Mouse (Mus musculus) heart, embryonic 12.5 days (tissue): ENCODE data around the gene Tecpr2. TPM values are rescaled to one million over a fixed set of nuclear protein-coding genes. Genes with fewer than 3 reads are reported as not detected.

Experiments
- ATAC-seq: fragments of 200-750 bp; cut with Nextera tagmentation; 2 replicates; pipeline ENCODE4 v1.8.0; 2017; ENCODE audit warnings: moderate TSS enrichment, moderate library complexity; ENCODE audit not compliant: insufficient number of reproducible peaks, low FRiP score
- H3K27ac ChIP-seq: fragments of 300-500 bp; sonication (generic); 2 replicates; pipeline ENCODE4 v1.5.1; 2016; ENCODE audit warnings: mild to moderate bottlenecking, moderate library complexity; ENCODE audit not compliant: poor library complexity, severe bottlenecking
- H3K27me3 ChIP-seq: fragments of 300-500 bp; sonication (generic); replicated peaks from 2 replicates; pipeline ENCODE4 v1.6.1; 2016; ENCODE audit warnings: mild to moderate bottlenecking, moderate library complexity
- H3K36me3 ChIP-seq: fragments of 300-500 bp; sonication (generic); 2 replicates; pipeline ENCODE4 v1.6.1; 2016; ENCODE audit warnings: mild to moderate bottlenecking, moderate library complexity
- H3K4me1 ChIP-seq: fragments of 300-500 bp; sonication (generic); replicated peaks from 2 replicates; pipeline ENCODE4 v1.6.1; 2016; ENCODE audit warnings: mild to moderate bottlenecking
- H3K4me2 ChIP-seq: fragments of 300-500 bp; sonication (generic); 2 replicates; pipeline ENCODE4 v1.6.1; 2016; ENCODE audit warnings: mild to moderate bottlenecking, moderate library complexity
- H3K4me3 ChIP-seq: fragments of 300-500 bp; sonication (generic); 2 replicates; pipeline ENCODE4 v1.5.1; 2016; ENCODE audit warnings: mild to moderate bottlenecking
- H3K9ac ChIP-seq: fragments of 300-500 bp; sonication (generic); 2 replicates; pipeline ENCODE4 v1.6.1; 2016; ENCODE audit warnings: mild to moderate bottlenecking, moderate library complexity
- H3K9me3 ChIP-seq: fragments of 300-500 bp; sonication (generic); replicated peaks from 2 replicates; pipeline ENCODE4 v1.6.1; 2016; ENCODE audit warnings: mild to moderate bottlenecking, moderate library complexity
- WGBS: fragments of 180-500 bp; shearing (Covaris S2); methylation state at CpG from one replicate; pipeline ENCODE4 v1.1.7; 2016; 5-methylcytosine and 5-hydroxymethylcytosine counted together
- polyA plus RNA-seq: library from polyadenylated mRNA; unstranded; fragments of >200 nt; fragmentation: Nextera tagmentation; extraction: Ambion mirVana; gene quantifications from 2 replicates; pipeline ENCODE4 v1.2.1, GENCODE M21; 2016

Gene Tecpr2
- polyA plus RNA-seq, 1 experiment from 2014 or later = 3.8 TPM

- no peak for ATAC-seq
Measured at GRCm38 (mm10) chr12:110992771-110993170, 103.7 kb downstream of the Tecpr2 start.

GRCm38 (mm10) chr12:110993226-110993625 lies 104.2 kb downstream of the Tecpr2 start:
- no peak for ATAC-seq
- WGBS = 81% methylated on average over 3 of the region's 3 CpGs
- Histone ChIP-seq H3K27ac (no peak overlapping the region), H3K9ac (no peak overlapping the region), H3K4me1 (peaks cover 6% of the 10 kb centered on the region; the same call in 1 of the 2 replicates), H3K4me3 (no peak overlapping the region), H3K36me3 (no peaks in the 10 kb centered on the region), H3K4me2 (no peak overlapping the region), H3K27me3 (no peaks in the 10 kb centered on the region), H3K9me3 (peaks cover 7% of the 10 kb centered on the region)

More at GRCm38 (mm10) chr12:110992771-110993170, 103.7 kb downstream of the Tecpr2 start:
- peak overlapping the region; percentile 70 for H3K4me2 ChIP-seq
- H3K9ac ChIP-seq = no peak overlapping the region; the same call in 1 of the 2 replicates
- peaks cover 3% of the 10 kb centered on the region for H3K9me3 ChIP-seq
- 81% methylated on average over 12 of the region's 12 CpGs for WGBS
- H3K4me1 ChIP-seq = peaks cover 6% of the 10 kb centered on the region; the same call in 1 of the 2 replicates
- no peaks in the 10 kb centered on the region for H3K27me3 ChIP-seq
- H3K36me3 ChIP-seq = no peaks in the 10 kb centered on the region
- no peak overlapping the region for H3K27ac ChIP-seq
- peak overlapping the region; percentile 54; the same call in 1 of the 2 replicates for H3K4me3 ChIP-seq

- H3K4me3 ChIP-seq = no peak overlapping the region
- no peaks in the 10 kb centered on the region for H3K27me3 ChIP-seq
- H3K4me2 ChIP-seq = no peak overlapping the region
- H3K9me3 ChIP-seq = peaks cover 13% of the 10 kb centered on the region
- no peak overlapping the region for H3K9ac ChIP-seq
- H3K27ac ChIP-seq = no peak overlapping the region
- ATAC-seq = no peak
- peaks cover 6% of the 10 kb centered on the region; the same call in 1 of the 2 replicates for H3K4me1 ChIP-seq
- H3K36me3 ChIP-seq = no peaks in the 10 kb centered on the region
- 36% methylated on average over 12 of the region's 12 CpGs for WGBS
Measured at GRCm38 (mm10) chr12:110994666-110995065, 105.6 kb downstream of the Tecpr2 start.

GRCm38 (mm10) chr12:110998092-110998491 lies 109.0 kb downstream of the Tecpr2 start:
- no peaks in the 10 kb centered on the region for H3K27me3 ChIP-seq
- H3K27ac ChIP-seq = no peak overlapping the region
- peaks cover 13% of the 10 kb centered on the region for H3K9me3 ChIP-seq
- H3K36me3 ChIP-seq = no peaks in the 10 kb centered on the region
- no peak overlapping the region for H3K4me3 ChIP-seq
- no peak overlapping the region for H3K4me2 ChIP-seq
- no peak for ATAC-seq
- 93% methylated on average over 11 of the region's 11 CpGs for WGBS
- no peaks in the 10 kb centered on the region; the same call in 1 of the 2 replicates for H3K4me1 ChIP-seq
- no peak overlapping the region for H3K9ac ChIP-seq

- no peaks in the 10 kb centered on the region for H3K4me1 ChIP-seq
- ATAC-seq = no peak
- H3K27ac ChIP-seq = no peak overlapping the region
- H3K27me3 ChIP-seq = no peaks in the 10 kb centered on the region
- no peak overlapping the region for H3K4me3 ChIP-seq
- H3K9me3 ChIP-seq = peaks cover 13% of the 10 kb centered on the region
- H3K9ac ChIP-seq = no peak overlapping the region
- WGBS = 61% methylated on average over 2 of the region's 2 CpGs
- no peak overlapping the region for H3K4me2 ChIP-seq
- no peaks in the 10 kb centered on the region for H3K36me3 ChIP-seq
Measured at GRCm38 (mm10) chr12:110999820-111000219, 110.8 kb downstream of the Tecpr2 start.

GRCm38 (mm10) chr12:111000956-111001355 lies 111.9 kb downstream of the Tecpr2 start:
- no peaks in the 10 kb centered on the region for H3K36me3 ChIP-seq
- H3K27me3 ChIP-seq = no peaks in the 10 kb centered on the region
- no peak overlapping the region for H3K27ac ChIP-seq
- peaks cover 13% of the 10 kb centered on the region for H3K9me3 ChIP-seq
- no peak for ATAC-seq
- no peak overlapping the region for H3K4me3 ChIP-seq
- peaks cover 5% of the 10 kb centered on the region for H3K4me1 ChIP-seq
- WGBS = 92% methylated on average over 7 of the region's 7 CpGs
- no peak overlapping the region for H3K4me2 ChIP-seq
- H3K9ac ChIP-seq = no peak overlapping the region

GRCm38 (mm10) chr12:111004142-111004541 lies 115.1 kb downstream of the Tecpr2 start:
- Histone ChIP-seq H3K4me3 (no peak overlapping the region), H3K36me3 (no peaks in the 10 kb centered on the region), H3K9me3 (no peaks in the 10 kb centered on the region), H3K27me3 (no peaks in the 10 kb centered on the region), H3K9ac (no peak overlapping the region), H3K4me1 (peaks cover 37% of the 10 kb centered on the region), H3K4me2 (no peak overlapping the region), H3K27ac (no peak overlapping the region)
- no peak for ATAC-seq
- 79% methylated on average over 9 of the region's 9 CpGs for WGBS

GRCm38 (mm10) chr12:111005803-111006202 lies 116.7 kb downstream of the Tecpr2 start:
- ATAC-seq = peak; percentile 9; the same call in 1 of the 2 replicates
- 79% methylated on average over 6 of the region's 6 CpGs for WGBS
- H3K9ac ChIP-seq = no peak overlapping the region
- H3K4me1 ChIP-seq = peaks cover 47% of the 10 kb centered on the region
- no peaks in the 10 kb centered on the region for H3K9me3 ChIP-seq
- no peaks in the 10 kb centered on the region for H3K36me3 ChIP-seq
- no peak overlapping the region for H3K4me3 ChIP-seq
- no peaks in the 10 kb centered on the region for H3K27me3 ChIP-seq
- no peak overlapping the region for H3K27ac ChIP-seq
- H3K4me2 ChIP-seq = no peak overlapping the region

- no peaks in the 10 kb centered on the region for H3K9me3 ChIP-seq
- 71% methylated on average over 5 of the region's 5 CpGs for WGBS
- ATAC-seq = peak; percentile 43; the same call in 1 of the 2 replicates
- no peak overlapping the region for H3K4me3 ChIP-seq
- H3K9ac ChIP-seq = 0 out of 2 replicates have a peak overlapping the region, but pooled peaks have one; percentile 18
- H3K36me3 ChIP-seq = no peaks in the 10 kb centered on the region
- no peaks in the 10 kb centered on the region for H3K27me3 ChIP-seq
- H3K27ac ChIP-seq = peak overlapping the region; percentile 17; the same call in 1 of the 2 replicates
- no peak overlapping the region for H3K4me2 ChIP-seq
- peaks cover 47% of the 10 kb centered on the region for H3K4me1 ChIP-seq
Measured at GRCm38 (mm10) chr12:111006339-111006738, 117.3 kb downstream of the Tecpr2 start.

- WGBS = 38% methylated on average over 14 of the region's 14 CpGs
- no peaks in the 10 kb centered on the region for H3K36me3 ChIP-seq
- no peaks in the 10 kb centered on the region for H3K27me3 ChIP-seq
- H3K9me3 ChIP-seq = 0 out of 2 replicates have a peak, but pooled peaks cover 2% of the 10 kb centered on the region
- H3K27ac ChIP-seq = peak overlapping the region; percentile 70
- peak; percentile 67 for ATAC-seq
- no peak overlapping the region for H3K4me3 ChIP-seq
- peaks cover 51% of the 10 kb centered on the region for H3K4me1 ChIP-seq
- no peak overlapping the region for H3K4me2 ChIP-seq
- no peak overlapping the region for H3K9ac ChIP-seq
Measured at GRCm38 (mm10) chr12:111007134-111008103, 118.4 kb downstream of the Tecpr2 start.
